Mouse (Mus musculus) gonadal fat pad, adult 2 months (tissue): ENCODE results near the gene Tbc1d1. TPM values are rescaled to one million over a fixed set of nuclear protein-coding genes. Genes with fewer than 3 reads are reported as not detected.

Experiments
- DNase-seq: peaks from one replicate; pipeline ENCODE4 v3.0.0-alpha.2; 2012; ENCODE audit warnings: low read depth
- polyA plus RNA-seq: library from polyadenylated mRNA; depleted of rRNA; stranded (reverse); fragments of >200 nt; gene quantifications from 2 replicates; pipeline ENCODE4 v1.2.3, GENCODE M21; 2012

Gene Tbc1d1
- polyA plus RNA-seq, 1 experiment: 31.9 TPM

- DNase-seq: no peak
These were observed 4.7 kb downstream of the Tbc1d1 start for GRCm38 (mm10) chr5:64160705-64161391.

- DNase-seq: no peak
These were observed 5.8 kb downstream of the Tbc1d1 start for GRCm38 (mm10) chr5:64161917-64162316.

GRCm38 (mm10) chr5:64162582-64162981 lies 6.5 kb downstream of the Tbc1d1 start:
- no peak for DNase-seq

- no peak for DNase-seq
These were observed 8.3 kb downstream of the Tbc1d1 start for GRCm38 (mm10) chr5:64164414-64164813.

- no peak for DNase-seq
These were observed 9.7 kb downstream of the Tbc1d1 start for GRCm38 (mm10) chr5:64165826-64166225.

GRCm38 (mm10) chr5:64168990-64169540 lies 13.0 kb downstream of the Tbc1d1 start:
- no peak for DNase-seq

- DNase-seq: no peak
These were observed 16.8 kb downstream of the Tbc1d1 start for GRCm38 (mm10) chr5:64172884-64173283.

- DNase-seq: no peak
These were observed 17.2 kb downstream of the Tbc1d1 start for GRCm38 (mm10) chr5:64173302-64173701.

- no peak for DNase-seq
These were observed 18.4 kb downstream of the Tbc1d1 start for GRCm38 (mm10) chr5:64174429-64174935.

- DNase-seq: no peak
These were observed 24.4 kb downstream of the Tbc1d1 start for GRCm38 (mm10) chr5:64180548-64180947.

GRCm38 (mm10) chr5:64183712-64184111 lies 27.6 kb downstream of the Tbc1d1 start:
- no peak for DNase-seq

GRCm38 (mm10) chr5:64185257-64185656 lies 29.2 kb downstream of the Tbc1d1 start:
- DNase-seq: no peak

- no peak for DNase-seq
These were observed 30.5 kb downstream of the Tbc1d1 start for GRCm38 (mm10) chr5:64186566-64186965.

- DNase-seq: no peak
These were observed 32.1 kb downstream of the Tbc1d1 start for GRCm38 (mm10) chr5:64188083-64188648.

- no peak for DNase-seq
These were observed 34.8 kb downstream of the Tbc1d1 start for GRCm38 (mm10) chr5:64190892-64191291.

- DNase-seq: no peak
These were observed 37.2 kb downstream of the Tbc1d1 start for GRCm38 (mm10) chr5:64193353-64193752.

GRCm38 (mm10) chr5:64196250-64196865 lies 40.3 kb downstream of the Tbc1d1 start:
- DNase-seq: peak; percentile 41

- no peak for DNase-seq
These were observed 40.8 kb downstream of the Tbc1d1 start for GRCm38 (mm10) chr5:64196866-64197321.

GRCm38 (mm10) chr5:64198624-64199023 lies 42.5 kb downstream of the Tbc1d1 start:
- DNase-seq: no peak

- no peak for DNase-seq
These were observed 45.0 kb downstream of the Tbc1d1 start for GRCm38 (mm10) chr5:64201071-64201470.

- DNase-seq: no peak
These were observed 46.2 kb downstream of the Tbc1d1 start for GRCm38 (mm10) chr5:64202306-64202705.

- DNase-seq: no peak
These were observed 49.5 kb downstream of the Tbc1d1 start for GRCm38 (mm10) chr5:64205610-64206009.

- no peak for DNase-seq
These were observed 50.3 kb downstream of the Tbc1d1 start for GRCm38 (mm10) chr5:64206431-64206830.
